Mouse (Mus musculus): Measurements from ENCODE around the gene Ddx31.

Ddx31 gene

DNA sequence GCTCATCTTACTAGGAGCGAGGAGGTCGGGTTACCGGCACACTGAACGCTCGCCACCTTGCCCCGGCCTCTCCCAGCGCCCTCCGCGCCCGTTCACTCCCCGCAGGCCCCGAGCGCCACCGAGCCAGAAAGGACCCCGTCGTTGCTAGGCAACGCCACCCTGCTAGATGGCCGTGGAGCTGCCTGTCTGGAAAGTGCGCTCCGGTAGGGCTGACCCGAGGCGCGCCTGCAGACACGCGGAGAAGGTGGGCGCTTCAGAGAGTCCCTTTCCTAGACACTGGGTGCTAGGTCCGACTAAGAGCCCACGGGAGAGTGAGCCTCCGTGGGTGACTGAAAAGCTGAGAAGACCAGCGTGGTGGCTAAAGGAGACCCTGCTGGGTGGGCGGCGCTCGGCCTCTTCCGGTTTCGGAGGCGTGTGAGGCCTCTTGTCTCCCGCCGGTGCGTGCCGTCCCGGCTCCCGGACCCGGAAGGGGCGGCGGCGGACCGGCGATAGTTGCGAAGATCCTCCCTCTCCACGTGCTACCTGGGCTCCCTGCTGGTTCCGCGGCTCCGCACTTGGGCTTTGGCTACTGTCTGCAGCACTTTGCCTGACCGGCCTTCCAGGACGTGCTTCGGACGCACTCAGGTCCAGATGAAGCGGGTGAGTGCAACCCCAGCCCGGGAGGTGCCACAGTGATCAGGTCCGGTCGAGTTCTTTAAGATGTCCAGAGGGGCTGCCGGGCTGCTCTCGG, at the start of gene Ddx31, which contains the start of gene Gtf3c4:
Gene Ddx31 (plus strand): TSS at position 185 of the 730 bp plus-strand sequence.
Gene Gtf3c4 (minus strand): TSS at position 139 of the 730 bp plus-strand sequence.
- peak; percentile 99 for ATAC-seq (ENCODE audit: low TSS enrichment)

DNA sequence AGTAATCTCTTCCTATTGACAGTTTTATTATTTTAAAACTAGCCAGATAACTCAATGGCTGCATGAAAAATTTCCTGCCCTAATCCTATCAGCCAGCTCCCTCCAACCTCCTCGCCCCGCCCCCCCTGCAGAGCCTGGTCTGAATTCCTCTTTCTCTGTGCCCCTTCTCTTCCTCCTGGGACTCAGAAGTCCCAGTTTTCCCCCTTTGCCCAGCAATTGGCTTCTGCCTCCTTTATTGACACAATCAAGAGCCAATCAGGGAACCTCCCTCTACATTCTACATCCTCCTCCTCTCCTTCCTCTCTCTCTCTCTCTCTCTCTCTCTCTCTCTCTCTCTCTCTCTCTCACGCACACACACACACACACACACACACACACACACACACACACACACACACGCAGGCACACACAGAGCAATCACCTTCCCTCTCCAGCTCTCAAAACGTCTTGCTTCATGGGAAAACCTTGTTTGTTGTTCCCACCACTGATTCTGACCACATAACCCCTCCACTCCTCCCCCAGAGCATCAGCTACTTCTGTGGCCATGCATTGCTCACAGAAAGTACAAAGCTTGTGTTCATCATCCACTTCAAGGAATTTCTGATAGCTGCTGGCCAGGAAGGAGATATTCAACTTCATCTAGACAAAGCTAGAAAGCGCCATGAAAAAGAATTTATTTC, 47.1 kb upstream of the Ddx31 start:
- ATAC-seq (ENCODE audit: low TSS enrichment) = peak; percentile 84

DNA sequence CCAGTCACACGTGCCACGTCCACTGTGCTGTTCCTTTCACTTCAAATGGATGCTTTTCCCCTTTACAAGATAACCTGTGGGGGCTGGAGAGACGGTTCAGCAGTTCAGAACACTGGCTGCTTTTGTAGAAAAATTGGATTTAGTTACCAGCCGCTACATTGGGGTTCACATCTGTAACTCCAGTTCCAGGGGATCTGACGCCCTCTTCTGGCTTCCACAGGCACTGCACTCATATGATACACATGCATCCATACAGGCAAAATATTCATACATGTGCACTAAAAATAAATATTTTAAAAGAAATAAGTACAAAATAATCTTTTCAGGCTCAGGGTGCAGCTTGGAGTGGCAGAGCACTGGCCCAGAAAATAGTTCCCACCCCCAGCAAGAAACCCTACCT, 45.6 kb upstream of the Ddx31 start:
- ATAC-seq (ENCODE audit: low TSS enrichment) = no peak

DNA sequence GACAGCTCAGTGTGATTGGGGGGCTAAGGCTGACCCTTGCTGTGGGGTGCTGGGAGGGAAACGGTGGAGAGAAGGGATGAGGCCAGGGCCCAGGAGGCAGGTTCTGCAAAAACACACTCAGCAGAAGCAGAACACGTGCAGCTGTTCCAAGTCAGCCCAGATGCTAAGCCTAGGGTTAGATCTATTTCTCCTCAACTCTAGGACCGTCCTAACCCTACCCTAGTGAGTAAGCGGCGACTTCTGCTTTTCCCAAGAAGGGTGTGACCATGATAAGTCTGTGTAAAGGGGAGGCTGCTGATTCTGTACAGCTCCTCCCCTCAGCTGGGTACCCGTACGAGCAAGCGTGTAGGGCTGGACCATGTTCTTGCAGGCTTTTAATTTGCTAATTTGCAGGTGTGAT, 43.9 kb upstream of the Ddx31 start:
- ATAC-seq (ENCODE audit: low TSS enrichment) = no peak

DNA sequence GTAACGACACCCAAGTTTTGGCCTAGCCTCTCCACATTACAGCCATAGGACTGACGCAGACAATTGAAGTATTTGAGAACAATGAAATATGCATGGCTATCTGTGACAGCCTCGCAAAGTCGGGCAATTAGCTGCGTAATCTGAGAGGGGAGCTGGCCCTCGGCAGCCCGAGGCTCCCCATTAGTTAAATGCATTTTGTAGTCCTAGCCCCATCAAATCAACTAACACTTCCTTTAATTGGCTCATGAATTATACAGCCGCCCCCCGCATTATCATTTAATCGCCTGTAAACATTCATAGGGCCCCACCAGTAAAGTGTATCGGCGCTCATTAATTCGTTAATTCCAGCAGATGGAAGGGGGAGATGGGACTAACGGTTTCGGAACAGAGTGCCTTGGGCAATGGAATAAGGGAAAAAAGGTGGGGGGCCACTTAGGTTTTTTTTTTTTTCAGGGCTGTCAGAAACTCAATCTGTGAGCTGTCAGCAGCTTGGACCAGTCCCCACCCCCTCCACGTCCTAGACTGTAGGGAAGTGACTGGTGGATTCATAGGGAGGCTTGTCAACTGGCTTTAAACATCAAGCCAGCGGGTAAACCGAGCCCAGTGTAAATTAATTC, 42.6 kb upstream of the Ddx31 start:
- ATAC-seq (ENCODE audit: low TSS enrichment) = no peak

DNA sequence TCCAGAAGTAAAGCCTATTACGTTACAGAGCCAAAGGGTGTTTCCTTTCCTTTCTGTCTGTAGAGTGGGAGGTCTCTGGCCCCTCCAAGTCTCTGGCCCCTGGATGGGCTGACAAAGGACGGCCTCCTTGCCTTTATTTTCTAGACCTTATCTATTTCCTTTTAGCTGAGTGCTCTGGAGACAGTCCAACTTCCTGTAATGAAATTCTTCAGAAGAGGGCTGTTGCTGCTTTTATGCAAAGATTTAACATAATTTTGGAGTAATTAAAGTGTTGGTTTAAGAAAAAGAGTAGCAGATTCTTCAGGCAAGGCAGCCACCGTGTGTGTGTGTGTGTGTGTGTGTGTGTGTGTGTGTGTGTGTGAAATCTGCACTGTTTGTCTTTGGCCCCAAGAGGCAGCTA, 41.8 kb upstream of the Ddx31 start:
- no peak for ATAC-seq (ENCODE audit: low TSS enrichment)

DNA sequence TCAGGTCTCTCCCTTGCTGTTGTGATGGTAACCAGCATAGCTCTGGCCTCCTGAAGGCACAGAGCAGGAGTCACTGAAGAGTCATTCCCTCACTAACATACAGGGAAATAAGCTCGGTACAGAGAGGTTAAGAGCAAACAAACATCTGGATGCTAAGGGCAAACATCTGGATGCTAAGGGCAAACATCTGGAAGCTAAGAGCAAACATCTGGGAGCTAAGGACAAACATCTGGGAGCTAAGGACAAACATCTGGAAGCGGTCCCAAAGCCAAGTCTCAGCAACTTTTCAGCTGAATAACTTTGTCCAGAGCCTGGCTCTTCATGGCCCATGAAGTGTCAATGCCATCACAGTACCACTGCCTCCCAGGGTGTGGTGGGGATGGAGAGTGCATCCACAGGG, 40.6 kb upstream of the Ddx31 start:
- ATAC-seq (ENCODE audit: low TSS enrichment) = no peak

DNA sequence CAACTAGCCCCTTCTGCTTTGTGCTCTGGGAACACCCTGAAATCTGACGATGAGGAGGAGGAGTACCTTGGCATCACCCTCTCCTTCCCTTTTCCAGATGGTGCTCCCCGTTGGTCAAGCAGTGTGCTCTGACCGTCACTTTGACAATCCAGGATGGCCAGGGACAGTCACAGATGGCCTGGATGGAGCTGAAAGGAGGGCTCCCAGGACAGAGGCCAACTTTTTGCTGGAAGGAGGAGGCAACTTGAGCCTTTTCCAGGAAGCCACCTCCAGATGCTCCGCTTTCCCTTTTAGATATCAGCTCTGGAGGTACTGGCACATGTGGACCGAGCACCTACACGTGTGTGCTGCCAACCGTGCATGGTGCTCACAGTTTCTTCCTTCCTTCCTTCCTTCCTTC, 36.8 kb upstream of the Ddx31 start:
- no peak for ATAC-seq (ENCODE audit: low TSS enrichment)

DNA sequence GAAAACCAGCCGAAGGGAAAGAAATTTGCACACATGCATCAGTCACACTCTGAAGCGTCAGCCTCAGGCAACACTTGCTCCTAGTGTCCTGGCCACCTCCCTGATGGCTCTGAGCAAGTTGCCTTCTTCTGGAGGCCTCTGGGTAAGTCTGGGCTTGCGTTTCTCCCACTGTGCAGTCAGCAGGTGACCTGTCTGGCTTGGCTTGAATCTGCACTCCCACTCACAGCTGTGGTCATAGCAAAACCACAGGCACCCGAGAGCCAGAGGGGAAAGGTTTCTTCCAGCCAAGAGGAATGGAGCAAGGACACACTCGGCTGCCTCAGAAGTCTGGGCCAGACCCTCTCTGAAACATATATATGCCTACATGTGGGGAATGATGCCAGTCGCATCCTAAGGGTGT, 31.4 kb upstream of the Ddx31 start:
- ATAC-seq (ENCODE audit: low TSS enrichment) = no peak

DNA sequence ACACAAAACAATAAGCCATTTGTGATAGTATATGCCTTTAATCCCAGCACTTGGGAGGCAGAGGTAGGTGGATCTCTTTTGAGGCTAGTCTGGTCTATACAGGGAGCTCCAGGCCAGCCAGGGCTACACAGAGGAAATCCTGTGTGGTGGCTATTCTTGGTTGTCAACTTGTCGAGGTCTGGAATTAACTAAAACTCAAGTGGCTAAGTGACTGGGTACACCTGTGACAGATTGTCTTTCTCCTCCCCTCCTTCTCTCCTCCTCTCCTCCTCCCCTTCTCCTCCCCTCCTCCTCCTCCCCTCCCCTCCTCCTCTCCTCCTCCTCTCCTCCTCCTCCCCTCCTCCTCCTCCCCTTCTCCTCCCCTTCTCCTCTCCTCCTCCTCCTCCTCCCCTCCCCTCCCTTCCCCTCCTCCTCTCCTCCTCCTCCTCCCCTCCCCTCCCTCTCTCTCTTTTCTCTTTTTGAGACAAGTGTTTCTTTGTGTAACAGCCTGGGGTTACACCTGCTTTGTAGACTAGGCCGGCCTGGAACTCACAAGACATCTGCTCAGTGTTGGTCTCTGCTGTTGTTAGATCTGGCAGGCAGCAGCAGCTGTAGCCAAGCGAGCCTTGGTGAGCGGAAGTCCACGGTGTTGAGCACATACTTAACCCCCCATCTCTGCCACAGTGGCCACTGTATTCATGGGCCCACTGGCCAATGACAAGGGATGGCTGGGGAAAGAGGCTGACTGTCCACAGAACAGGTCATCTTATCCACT, 29.8 kb upstream of the Ddx31 start:
- ATAC-seq (ENCODE audit: low TSS enrichment) = no peak

DNA sequence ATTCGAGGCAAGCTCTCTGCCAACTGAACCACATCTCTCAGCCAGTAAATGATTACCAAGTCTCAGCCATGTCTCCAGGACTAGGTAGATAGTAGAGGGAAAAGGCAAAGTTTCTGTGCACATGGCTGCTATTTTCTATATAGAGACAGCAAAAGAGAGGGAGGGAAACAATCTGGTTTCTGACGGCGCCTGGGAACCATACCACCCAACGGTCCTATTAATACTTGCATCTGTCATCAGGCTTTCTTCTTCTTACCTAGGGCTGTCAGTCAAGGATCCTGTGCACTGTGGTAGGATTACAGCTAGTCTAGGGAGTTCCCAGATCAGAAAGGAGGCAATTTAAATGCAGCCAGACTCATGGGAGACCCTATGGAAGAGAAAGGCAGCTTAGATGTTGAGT, 21.3 kb upstream of the Ddx31 start:
- ATAC-seq (ENCODE audit: low TSS enrichment) = no peak

DNA sequence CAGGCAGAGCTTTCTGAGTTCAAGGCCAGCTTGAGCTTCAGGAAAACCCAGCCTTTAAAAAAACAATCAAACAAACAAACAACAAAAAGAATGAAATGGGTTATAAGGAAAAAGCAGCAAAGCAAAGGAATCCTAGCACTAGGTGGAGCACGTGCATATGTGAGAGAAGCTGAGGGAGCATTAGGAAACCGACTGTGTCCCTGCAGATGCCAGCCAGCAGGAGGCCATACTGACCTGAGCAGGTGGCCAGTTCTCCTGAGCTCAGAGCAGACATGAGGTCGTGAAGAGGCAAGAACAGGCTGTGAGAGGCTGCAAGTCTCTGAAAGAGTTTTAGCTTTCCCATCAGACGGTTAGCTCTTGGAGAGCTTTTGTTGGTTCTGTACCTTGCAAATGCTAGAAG, 10.9 kb upstream of the Ddx31 start:
- no peak for ATAC-seq (ENCODE audit: low TSS enrichment)

DNA sequence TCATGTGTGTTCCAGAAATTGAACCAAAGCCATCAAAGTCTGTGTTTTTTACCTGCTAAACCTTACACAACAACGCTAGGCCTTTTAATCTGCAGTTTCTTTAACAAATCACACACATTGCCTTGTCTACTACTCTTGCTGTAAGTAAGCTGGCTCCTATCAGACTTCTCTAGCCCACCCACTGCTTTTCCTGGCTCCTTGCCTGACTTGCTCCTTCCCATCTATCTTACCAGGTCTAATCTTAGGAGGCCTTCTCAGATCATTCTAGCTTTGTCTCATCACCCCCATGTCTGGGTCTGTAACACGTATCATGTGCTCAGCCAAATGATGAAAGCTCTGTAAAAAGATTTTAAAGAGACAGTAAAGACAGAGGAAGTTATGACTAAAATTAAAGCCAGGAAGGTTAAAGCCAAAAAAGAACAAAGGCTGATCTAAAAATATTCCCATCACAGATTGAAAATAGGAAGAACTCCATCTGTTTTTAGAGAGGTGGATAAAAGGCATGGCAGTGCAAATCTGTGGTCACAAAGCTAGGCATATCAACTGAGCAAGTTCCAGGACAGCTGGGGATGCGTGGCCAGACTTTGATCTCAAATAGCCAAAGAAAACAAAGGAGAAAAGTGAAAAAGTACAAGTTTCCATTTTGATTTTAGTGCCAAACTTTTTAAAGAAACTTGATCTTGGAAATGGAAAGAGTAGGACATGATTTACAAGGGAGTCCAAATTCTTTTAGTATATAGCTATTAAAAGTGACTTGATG, 3.8 kb upstream of the Ddx31 start:
- no peak for ATAC-seq (ENCODE audit: low TSS enrichment)

DNA sequence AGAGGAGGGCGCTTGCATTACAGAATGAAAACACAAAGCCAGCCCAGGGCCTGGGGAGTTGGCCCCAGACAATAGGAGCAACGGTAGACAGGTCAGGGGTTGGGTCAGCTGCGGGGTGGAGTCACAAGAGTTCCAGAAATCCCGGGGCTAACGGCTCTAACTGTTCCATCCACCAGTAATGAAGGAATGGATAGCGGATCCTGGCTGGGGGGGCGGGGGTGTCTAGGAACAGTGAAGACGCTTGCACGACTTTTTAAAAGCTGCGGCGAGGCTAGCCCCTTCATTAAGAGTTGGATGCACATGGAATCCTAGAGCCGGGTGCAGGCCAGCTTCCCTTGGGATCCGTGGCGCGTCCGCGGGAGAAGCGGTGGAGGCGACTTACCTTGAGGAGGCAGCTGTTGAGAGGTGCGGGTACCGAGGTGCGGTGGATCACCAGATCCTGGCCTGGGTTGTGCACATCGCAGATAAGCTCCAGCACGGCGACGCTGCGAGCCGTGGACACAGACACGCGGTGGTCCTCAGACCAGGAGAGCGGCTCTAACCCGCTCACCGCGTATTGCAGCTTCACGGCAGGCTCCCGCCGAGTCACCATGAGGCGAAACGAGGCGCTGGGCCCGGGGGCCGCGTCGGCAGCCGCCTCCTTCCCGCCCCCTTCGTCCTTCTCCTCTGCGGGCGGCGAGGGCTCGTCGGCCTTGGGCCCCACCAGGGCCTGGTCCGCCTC, 545 bp upstream of the Ddx31 start:
- ATAC-seq (ENCODE audit: low TSS enrichment) = peak; percentile 33; the same call in 1 of the 2 replicates

DNA sequence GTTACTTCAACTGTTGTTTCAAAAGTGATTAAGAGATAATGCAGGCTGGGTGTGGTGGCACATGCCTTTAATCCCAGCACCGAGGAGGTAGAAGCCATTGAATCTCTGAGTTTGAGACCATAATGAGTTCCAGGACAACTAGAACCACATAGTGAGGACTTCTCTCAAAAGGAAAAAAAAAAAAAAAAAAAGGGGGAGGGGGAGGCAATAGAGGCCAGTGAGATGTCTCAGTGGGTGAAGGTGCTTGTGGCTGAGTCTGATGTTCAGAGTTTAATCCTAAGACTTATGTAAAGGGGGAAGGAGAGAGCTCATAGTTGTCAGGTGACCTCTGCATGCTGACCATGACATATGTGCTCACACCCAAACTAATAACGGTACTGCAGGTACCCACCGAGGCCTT, 1.8 kb downstream of the Ddx31 start:
- no peak for ATAC-seq (ENCODE audit: low TSS enrichment)

DNA sequence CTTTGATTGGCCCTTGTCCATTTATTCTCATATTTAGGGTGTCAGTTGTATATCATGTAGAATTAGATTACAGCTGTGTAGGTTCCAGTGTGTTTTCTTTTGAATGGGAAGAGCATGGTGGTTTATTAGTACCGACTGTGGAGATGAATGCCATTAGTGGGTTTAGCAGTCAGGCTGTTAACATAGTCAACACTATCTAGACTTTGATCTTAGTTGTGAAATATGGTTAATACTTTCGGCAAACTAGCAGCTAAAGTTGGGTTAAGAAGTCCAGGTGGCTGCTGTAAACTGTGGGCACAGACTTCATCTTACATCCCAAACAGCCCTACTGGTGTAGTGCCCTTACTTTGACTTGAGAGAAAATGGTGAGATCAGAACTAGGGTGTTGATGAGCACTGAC, 8.7 kb downstream of the Ddx31 start:
- ATAC-seq (ENCODE audit: low TSS enrichment) = no peak

DNA sequence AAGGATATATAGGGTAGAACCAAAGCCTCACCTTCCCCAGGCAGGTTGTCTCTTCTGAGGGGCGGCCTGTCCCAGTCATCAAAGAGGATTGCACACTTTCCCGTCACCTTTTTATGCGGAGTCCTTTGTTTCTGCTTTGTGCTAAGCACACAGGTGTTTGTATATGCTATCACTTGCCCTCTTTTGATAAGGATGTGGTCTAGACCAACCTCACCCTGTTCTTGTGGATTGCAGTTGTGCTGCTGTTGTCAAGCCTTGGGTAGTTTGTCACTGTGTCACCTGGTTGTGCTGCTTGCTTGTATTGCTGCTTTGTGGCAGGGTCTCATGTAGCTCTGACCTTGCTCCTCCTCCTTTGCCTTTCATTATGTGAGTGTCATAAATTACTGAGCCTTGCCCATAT, 12.4 kb downstream of the Ddx31 start:
- no peak for ATAC-seq (ENCODE audit: low TSS enrichment)

DNA sequence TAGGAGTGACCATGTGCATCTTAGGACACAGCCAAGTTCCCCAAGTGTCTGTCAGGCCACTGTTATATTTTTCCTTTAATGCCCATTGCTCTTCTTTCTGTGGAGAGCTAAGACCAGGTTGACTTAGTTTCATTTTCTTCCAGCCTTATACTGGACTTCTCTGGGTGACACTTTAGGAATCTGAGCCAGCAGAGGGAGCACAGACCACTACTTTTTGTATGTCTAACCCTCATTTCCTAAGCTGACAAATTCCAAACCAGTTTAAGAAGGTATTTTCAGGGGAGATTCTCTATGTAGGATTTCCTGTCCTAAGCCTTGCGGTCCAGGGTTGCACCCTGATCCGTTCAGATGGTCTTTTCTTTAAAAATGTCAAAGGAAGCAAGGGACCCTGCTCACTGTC, 15.6 kb downstream of the Ddx31 start:
- ATAC-seq (ENCODE audit: low TSS enrichment) = no peak

DNA sequence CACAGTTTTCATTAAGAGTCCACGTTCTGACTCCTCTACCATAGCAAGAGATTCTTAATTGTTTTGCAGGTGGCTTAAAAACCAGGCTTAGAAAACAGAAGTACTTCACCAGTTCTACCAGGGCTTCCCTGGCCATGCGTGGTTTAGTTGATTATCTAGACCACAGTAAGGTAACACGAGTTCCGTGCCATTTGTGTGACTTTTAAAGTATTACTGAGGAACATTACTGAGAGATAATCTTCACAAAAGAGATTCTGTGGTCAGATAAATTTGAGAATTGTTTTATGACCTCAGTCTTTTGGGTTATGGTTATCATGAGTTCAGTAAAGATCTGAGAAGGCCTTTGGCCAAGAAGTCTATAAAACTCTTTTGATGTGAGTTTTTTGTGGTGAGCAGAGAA, 19.1 kb downstream of the Ddx31 start:
- no peak for ATAC-seq (ENCODE audit: low TSS enrichment)

DNA sequence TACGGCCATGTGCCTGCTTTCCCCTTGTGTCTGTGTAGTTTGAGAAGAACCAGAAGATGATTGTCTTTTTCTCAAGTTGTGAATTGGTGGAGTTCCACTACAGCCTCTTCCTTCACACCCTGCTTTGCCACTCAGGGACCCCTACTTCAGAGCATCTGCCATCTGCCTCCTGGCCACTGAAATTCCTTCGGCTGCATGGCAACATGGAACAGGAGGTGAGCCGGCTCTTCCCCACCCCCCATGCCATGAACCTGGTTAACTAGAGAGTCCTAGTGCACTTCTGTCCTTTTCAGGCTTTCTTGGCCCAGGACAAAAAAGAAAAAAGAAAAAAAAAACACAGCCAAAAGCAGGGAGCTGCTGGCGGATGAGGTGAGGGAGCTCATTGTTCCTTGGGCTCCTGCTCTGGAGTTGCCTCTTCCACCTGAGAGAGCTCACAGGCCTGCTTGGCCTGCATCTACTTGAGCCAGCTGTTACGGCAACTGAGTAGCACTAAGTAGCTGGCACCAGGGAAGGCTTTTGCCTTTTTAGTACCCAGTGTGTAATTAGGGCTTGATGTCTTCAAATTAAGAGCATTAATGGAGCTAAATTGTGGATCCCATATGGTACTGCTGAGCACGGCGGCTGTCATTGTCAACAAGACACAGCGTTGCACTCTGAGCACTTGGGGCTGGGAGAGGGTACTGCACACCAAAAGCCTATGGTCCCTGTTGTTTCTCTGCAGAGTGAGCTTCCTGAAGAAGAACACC, 20.6 kb downstream of the Ddx31 start:
- no peak for ATAC-seq (ENCODE audit: low TSS enrichment)

Measured in frontal cortex, adult (tissue).